Mouse (Mus musculus) ES-Bruce4 (cell line): ENCODE data around the gene Lrrc8c. TPM values are rescaled to one million over a fixed set of nuclear protein-coding genes. Genes with fewer than 3 reads are reported as not detected.

Experiments used
- H3K27ac ChIP-seq: 2 replicates; pipeline ENCODE4 v1.5.1; 2012; ENCODE audit warnings: low read length, inconsistent platforms; ENCODE audit not compliant: insufficient read depth
- H3K27me3 ChIP-seq: 2 replicates; pipeline ENCODE4 v1.6.1; 2012; ENCODE audit warnings: mild to moderate bottlenecking, low read length, inconsistent platforms; ENCODE audit not compliant: control insufficient read depth, poor library complexity, insufficient read depth, severe bottlenecking
- H3K36me3 ChIP-seq: 2 replicates; pipeline ENCODE4 v1.6.1; 2012; ENCODE audit warnings: inconsistent platforms, mild to moderate bottlenecking, low read length, moderate library complexity; ENCODE audit not compliant: control insufficient read depth, poor library complexity, insufficient read depth, severe bottlenecking
- H3K4me1 ChIP-seq: one replicate; pipeline ENCODE4 v1.8.1; 2011; ENCODE audit warnings: low read length; ENCODE audit not compliant: control insufficient read depth, insufficient read depth
- H3K4me3 ChIP-seq: 2 replicates; pipeline ENCODE4 v1.5.1; 2011; ENCODE audit warnings: low read depth, mild to moderate bottlenecking, low read length
- H3K9ac ChIP-seq: 2 replicates; pipeline ENCODE4 v1.6.1; 2012; ENCODE audit warnings: low read depth, mild to moderate bottlenecking, inconsistent platforms; ENCODE audit not compliant: poor library complexity, severe bottlenecking
- H3K9me3 ChIP-seq: replicated peaks from 2 replicates; pipeline ENCODE4 v1.6.1; 2012; ENCODE audit warnings: mild to moderate bottlenecking, low read length, inconsistent platforms; ENCODE audit not compliant: control insufficient read depth, poor library complexity, insufficient read depth, severe bottlenecking
- CTCF ChIP-seq: IDR thresholded peaks from one replicate; pipeline ENCODE4 v1.8.1; 2011; ENCODE audit warnings: low read depth, low read length
- EP300 ChIP-seq: IDR thresholded peaks from 2 replicates; pipeline ENCODE4 v1.6.1; 2011; ENCODE audit warnings: low read depth, low read length; ENCODE audit not compliant: insufficient read depth
- POLR2A ChIP-seq: IDR thresholded peaks from one replicate; pipeline ENCODE4 v1.8.1; 2011; ENCODE audit warnings: low read length; ENCODE audit not compliant: insufficient read depth
- polyA plus RNA-seq: library from polyadenylated mRNA; stranded (reverse); fragments of >200 nt; gene quantifications from 2 replicates; pipeline ENCODE4 v1.2.4, GENCODE M21; 2011; ENCODE audit warnings: low read depth; ENCODE audit not compliant: missing spikeins, insufficient read depth, insufficient read length

The Lrrc8c gene
- polyA plus RNA-seq, 1 experiment = 11.5 TPM

DNA sequence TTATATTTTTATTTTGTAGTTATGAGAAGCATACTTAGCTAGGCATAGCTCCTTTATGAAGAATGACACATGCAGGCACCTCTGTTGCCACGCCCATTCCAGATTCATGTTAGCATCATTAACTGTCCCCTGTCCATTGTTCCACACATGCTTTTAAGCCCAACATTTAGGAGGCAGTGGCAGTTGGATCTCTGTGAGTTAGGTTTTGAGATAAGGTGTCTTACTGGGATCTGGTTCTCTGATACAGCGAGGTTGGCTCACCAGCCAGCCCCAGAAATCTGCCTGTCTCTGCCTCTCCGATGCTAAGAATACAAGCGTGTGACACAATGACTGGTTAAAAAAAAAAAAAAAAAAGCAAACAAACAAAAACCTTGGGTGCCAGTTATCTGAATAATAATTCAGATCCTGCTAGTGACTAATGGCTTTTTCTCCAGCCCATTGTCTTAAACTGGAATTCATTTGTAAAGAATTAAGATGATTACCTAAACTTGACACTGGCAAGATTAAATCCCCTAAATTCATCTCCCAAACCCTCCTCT lies 7.0 kb downstream of the Lrrc8c start:
- Histone ChIP-seq H3K9ac (no peak overlapping the region), H3K4me1 (no peaks in the 10 kb centered on the region), H3K9me3 (no peaks in the 10 kb centered on the region), H3K27ac (no peak overlapping the region), H3K27me3 (no peaks in the 10 kb centered on the region), H3K4me3 (no peak overlapping the region), H3K36me3 (no peaks in the 10 kb centered on the region)
- TF ChIP-seq EP300 = no peak

DNA sequence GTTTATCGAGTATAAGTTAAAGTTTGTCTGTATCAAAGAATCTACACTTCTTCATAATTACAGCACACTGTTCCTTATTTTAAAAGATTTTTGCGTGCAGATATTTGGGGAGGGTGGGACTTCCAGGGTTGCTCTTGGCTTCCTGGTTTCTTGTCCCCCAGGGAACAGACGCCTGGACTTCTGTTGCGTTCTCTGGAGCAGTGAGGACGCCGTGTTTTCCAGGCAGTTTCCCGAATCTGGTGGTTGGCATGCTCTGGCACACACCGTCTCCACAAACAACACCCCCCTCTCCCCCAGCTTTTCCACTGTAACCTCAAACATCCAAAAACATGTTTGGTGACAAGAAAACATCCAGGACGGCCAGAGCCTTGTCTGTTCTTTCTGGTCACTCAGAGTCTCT lies 7.6 kb downstream of the Lrrc8c start:
- H3K27me3 ChIP-seq = no peaks in the 10 kb centered on the region
- TF ChIP-seq EP300 = no peak
- no peak for TF ChIP-seq POLR2A
- no peak for TF ChIP-seq CTCF

DNA sequence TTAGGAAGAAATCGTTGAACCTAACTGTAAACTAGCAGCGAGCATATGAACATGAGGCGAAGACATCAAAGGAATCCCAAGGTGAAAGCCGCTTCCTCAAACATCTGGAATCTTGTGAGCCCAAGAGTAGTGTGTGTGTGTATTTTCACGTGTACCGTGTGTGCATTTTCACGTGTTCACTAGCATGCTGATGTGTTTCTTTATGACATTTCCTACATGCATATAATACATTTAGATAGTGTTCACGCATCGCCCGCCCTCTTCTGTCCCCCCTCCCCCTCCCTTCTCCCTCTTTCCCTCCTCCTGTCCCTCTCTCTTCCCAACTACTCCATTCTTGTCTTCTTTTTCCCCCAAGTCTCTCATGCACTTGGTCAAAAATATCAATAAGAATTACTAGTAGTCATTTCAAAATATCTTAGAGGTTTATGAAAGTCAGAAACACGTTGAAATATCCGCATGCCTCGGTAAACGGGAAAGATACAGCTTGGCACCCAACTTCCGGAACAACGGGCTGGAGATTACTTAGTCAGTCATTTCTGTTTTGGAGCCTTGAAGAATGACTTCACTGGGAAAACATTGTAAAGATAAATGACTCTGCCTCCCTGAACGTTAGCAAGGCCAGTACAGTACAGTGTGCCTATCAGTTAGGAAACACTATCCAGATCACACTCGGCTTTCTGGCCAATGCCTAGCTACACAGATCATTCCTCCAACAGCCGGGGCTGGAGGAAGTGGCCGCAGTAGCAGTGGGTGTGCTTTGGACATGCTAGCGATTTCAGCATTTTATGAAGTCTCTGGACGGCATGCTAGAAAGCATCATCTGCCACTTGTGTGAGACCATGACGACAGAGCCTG lies 8.5 kb downstream of the Lrrc8c start:
- H3K9ac ChIP-seq = no peak overlapping the region
- no peaks in the 10 kb centered on the region for H3K4me1 ChIP-seq
- no peaks in the 10 kb centered on the region for H3K36me3 ChIP-seq
- H3K27ac ChIP-seq = no peak overlapping the region
- TF ChIP-seq CTCF = no peak
- no peak for TF ChIP-seq EP300
- no peak for TF ChIP-seq POLR2A
- no peaks in the 10 kb centered on the region for H3K9me3 ChIP-seq
- no peak overlapping the region for H3K4me3 ChIP-seq
- no peaks in the 10 kb centered on the region for H3K27me3 ChIP-seq

More for the DNA sequence above, 7.6 kb downstream of the Lrrc8c start:
- Histone ChIP-seq H3K36me3 (no peaks in the 10 kb centered on the region), H3K9ac (no peak overlapping the region), H3K4me3 (no peak overlapping the region), H3K4me1 (no peaks in the 10 kb centered on the region), H3K9me3 (no peaks in the 10 kb centered on the region), H3K27ac (no peak overlapping the region)

DNA sequence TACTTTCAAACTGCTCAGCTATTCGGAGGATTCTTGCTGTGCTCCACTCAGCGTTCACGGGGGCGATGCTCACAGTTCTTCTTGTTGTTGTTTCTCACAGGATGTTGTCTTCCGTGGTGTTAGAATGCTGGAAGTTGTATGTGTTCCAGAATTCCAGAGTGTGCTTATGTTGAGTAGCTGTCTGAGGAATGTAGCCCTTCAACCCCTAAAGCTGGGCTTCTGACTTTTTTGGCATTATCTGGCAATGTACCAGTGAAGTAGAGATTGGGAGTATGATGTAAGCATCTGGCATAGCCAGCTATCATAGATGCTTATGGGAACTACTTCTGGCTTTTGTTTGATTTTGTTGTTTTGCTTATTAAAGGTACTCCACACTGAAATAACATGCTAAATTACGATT lies 11.4 kb downstream of the Lrrc8c start:
- no peaks in the 10 kb centered on the region for H3K36me3 ChIP-seq
- no peak overlapping the region for H3K9ac ChIP-seq
- H3K27ac ChIP-seq = no peak overlapping the region
- H3K4me1 ChIP-seq = no peaks in the 10 kb centered on the region
- H3K27me3 ChIP-seq = no peaks in the 10 kb centered on the region
- H3K9me3 ChIP-seq = no peaks in the 10 kb centered on the region
- no peak overlapping the region for H3K4me3 ChIP-seq
- TF ChIP-seq CTCF (no peak), EP300 (no peak), POLR2A (no peak)

DNA sequence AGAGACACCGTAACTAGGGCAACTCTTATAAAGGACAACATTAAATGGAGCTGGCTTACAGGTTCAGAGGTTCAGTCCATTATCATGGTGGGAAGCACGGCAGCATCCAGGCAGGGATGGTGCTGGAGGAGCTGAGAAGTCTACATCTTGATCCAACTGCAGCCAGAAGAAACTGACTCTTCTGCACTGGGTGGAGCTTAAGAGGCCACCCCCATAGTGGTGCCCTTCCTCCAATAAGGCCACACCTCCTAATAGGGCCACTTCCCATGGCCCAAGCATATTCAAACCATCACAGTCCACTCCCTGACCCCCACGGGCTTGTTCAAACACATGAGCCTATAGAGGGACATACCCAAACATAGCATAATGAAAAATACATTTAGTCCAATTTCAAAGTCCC lies 16.0 kb downstream of the Lrrc8c start:
- no peak overlapping the region for H3K9ac ChIP-seq

DNA sequence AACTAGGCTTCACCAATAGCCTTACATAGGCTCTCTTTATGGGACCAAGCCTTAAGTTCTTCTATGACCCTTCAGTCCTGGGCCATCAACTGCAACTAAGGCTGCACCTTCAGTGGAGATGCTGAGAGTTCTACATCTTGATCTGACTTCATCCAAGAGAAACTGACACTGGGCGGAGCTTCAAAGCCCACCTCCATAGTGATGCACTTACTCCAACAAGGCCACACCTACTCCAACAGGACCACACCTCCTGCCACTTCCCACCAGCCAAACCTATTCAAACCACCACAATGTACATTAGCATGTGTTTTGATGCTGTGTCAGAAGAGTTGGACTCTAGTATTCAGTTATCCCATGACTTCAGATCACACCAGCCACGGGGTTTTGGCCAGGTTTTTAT lies 17.0 kb downstream of the Lrrc8c start:
- Histone ChIP-seq H3K36me3 (no peaks in the 10 kb centered on the region), H3K9ac (no peak overlapping the region), H3K4me3 (no peak overlapping the region), H3K9me3 (no peaks in the 10 kb centered on the region), H3K27me3 (no peaks in the 10 kb centered on the region), H3K27ac (no peak overlapping the region), H3K4me1 (peaks cover 2% of the 10 kb centered on the region)
- TF ChIP-seq EP300 (no peak), CTCF (no peak), POLR2A (no peak)

More for the DNA sequence above, 16.0 kb downstream of the Lrrc8c start:
- Histone ChIP-seq H3K27ac (no peak overlapping the region), H3K36me3 (no peaks in the 10 kb centered on the region), H3K9me3 (no peaks in the 10 kb centered on the region), H3K4me1 (peaks cover 2% of the 10 kb centered on the region), H3K4me3 (no peak overlapping the region), H3K27me3 (no peaks in the 10 kb centered on the region)
- TF ChIP-seq CTCF = no peak
- no peak for TF ChIP-seq POLR2A
- no peak for TF ChIP-seq EP300
